Comparison of ENCODE assay signal across 7 mouse cellular contexts in the genomic region with DNA sequence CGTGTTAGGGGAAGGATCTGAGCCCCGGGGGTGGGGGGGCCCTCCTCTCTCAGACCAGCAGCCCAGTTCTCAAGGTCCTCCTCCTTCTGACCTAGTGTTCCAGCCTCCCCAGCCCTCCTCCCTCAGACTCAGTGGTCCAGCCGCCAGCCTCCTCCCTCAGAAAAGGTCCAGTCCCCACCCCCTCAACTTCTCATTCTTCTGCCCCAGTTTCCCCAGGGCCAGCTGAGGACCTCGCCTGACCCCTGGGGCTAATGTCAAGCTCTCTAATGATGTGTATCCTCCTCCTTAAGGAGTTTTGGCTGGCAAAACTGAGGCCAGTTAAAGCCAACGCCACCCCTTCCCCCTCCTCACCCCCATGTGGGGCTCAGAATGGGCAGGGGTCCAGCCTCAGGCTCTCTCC. TPM values are rescaled to one million over a fixed set of nuclear protein-coding genes. Genes with fewer than 3 reads are reported as not detected.
DNase-seq lines count a peak whose midpoint lies in the region; ATAC-seq and TF ChIP-seq lines count a peak whose summit lies in the region.

A gene (minus strand): TSS at position 101 of the 400 bp plus-strand sequence.

- no peak for ATAC-seq in lung, embryonic 15.5 days (ENCODE audit: borderline replicate concordance, extremely low read depth, low FRiP score, low TSS enrichment)
- no peak for ATAC-seq in forebrain, embryonic 13.5 days

- peaks cover 14% of the 10 kb centered on the region for H3K4me1 ChIP-seq in lung, embryonic 15.5 days
- H3K4me1 ChIP-seq in forebrain, embryonic 13.5 days, result peaks cover 19% of the 10 kb centered on the region
- H3K4me1 ChIP-seq in limb, embryonic 10.5 days, result peaks cover 35% of the 10 kb centered on the region
- peaks cover 14% of the 10 kb centered on the region for H3K4me1 ChIP-seq in olfactory bulb, adult 2 months (ENCODE audit: control insufficient read depth, insufficient read depth, low read length)

- WGBS in lung, embryonic 15.5 days, result 4% methylated on average over 5 of the region's 5 CpGs
- 13% methylated on average over 3 of the region's 5 CpGs for WGBS in forebrain, embryonic 13.5 days
- 4% methylated on average over 5 of the region's 5 CpGs for whole genome bisulfite sequencing in limb, embryonic 10.5 days
- 7% methylated on average over 5 of the region's 5 CpGs for WGBS in olfactory bulb, adult 2 months

- H3K4me2 ChIP-seq in lung, embryonic 15.5 days, result peak within 1 kb of the TSS; percentile 44
- peak within 1 kb of the TSS; percentile 58 for H3K4me2 ChIP-seq in forebrain, embryonic 13.5 days

- no peaks in the 10 kb centered on the region for H3K9me3 ChIP-seq in lung, embryonic 15.5 days
- no peaks in the 10 kb centered on the region for H3K9me3 ChIP-seq in forebrain, embryonic 13.5 days (replicated peaks)
- no peaks in the 10 kb centered on the region for H3K9me3 ChIP-seq in limb, embryonic 10.5 days (replicated peaks)

- H3K36me3 ChIP-seq in lung, embryonic 15.5 days, result no peaks in the 10 kb centered on the region
- no peaks in the 10 kb centered on the region for H3K36me3 ChIP-seq in forebrain, embryonic 13.5 days (ENCODE audit: poor library complexity, severe bottlenecking)
- H3K36me3 ChIP-seq in limb, embryonic 10.5 days, result no peaks in the 10 kb centered on the region

- no peak within 1 kb of the TSS for H3K27ac ChIP-seq in lung, embryonic 15.5 days
- no peak within 1 kb of the TSS for H3K27ac ChIP-seq in forebrain, embryonic 13.5 days
- H3K27ac ChIP-seq in limb, embryonic 10.5 days, result no peak within 1 kb of the TSS
- H3K27ac ChIP-seq in olfactory bulb, adult 2 months (ENCODE audit: insufficient read depth, low read depth, low read length), result no peak within 1 kb of the TSS

- H3K9ac ChIP-seq in lung, embryonic 15.5 days, result no peak within 1 kb of the TSS
- peak within 1 kb of the TSS; percentile 38 for H3K9ac ChIP-seq in forebrain, embryonic 13.5 days

- TF ChIP-seq CTCF in olfactory bulb, adult 2 months (IDR thresholded peaks at IDR 0.05; ENCODE audit: insufficient read depth, low read depth, low read length), result no peak

- peaks cover 37% of the 10 kb centered on the region for H3K27me3 ChIP-seq in lung, embryonic 15.5 days
- H3K27me3 ChIP-seq in forebrain, embryonic 13.5 days, result peaks cover 58% of the 10 kb centered on the region
- peaks cover 60% of the 10 kb centered on the region for H3K27me3 ChIP-seq in limb, embryonic 10.5 days (ENCODE audit: low read depth, poor library complexity, severe bottlenecking)

- intact Hi-C loops in left cerebral cortex, postnatal 25 days (cut with DNase I), result no loop called here

- H3K4me3 ChIP-seq in lung, embryonic 15.5 days, result peak within 1 kb of the TSS; percentile 14; the same call in 1 of the 2 replicates
- peak within 1 kb of the TSS; percentile 30 for H3K4me3 ChIP-seq in forebrain, embryonic 13.5 days
- H3K4me3 ChIP-seq in limb, embryonic 10.5 days, result peak within 1 kb of the TSS; percentile 41
- peak within 1 kb of the TSS; percentile 3 for H3K4me3 ChIP-seq in olfactory bulb, adult 2 months (ENCODE audit: insufficient read depth, low read depth, low read length)

- DNase-seq in lung, postnatal 4 days, result no peak
- no peak for DNase-seq in limb, embryonic 10.5 days (ENCODE audit: low spot score)
- no peak for DNase-seq in thymus, postnatal 36 days
- no peak for DNase-seq in left cerebral cortex, postnatal 25 days (ENCODE audit: low spot score in 2 of 2)

- no peak for TF ChIP-seq POLR2A in olfactory bulb, adult 2 months (IDR thresholded peaks at IDR 0.05; ENCODE audit: insufficient read depth, low read depth, low read length)

RNA-seq across cellular contexts. Expression of the gene that starts here (rescaled TPM):
- polyA plus RNA-seq in lung, embryonic 15.5 days (2015; fragmentation: Nextera tagmentation; extraction: Ambion mirVana), result not detected in 2 replicates
- not detected in 2 replicates for polyA plus RNA-seq in forebrain, embryonic 13.5 days (2015; fragmentation: Nextera tagmentation; extraction: Ambion mirVana)
- polyA plus RNA-seq in limb, embryonic 10.5 days (2016; fragmentation: Nextera tagmentation; extraction: Ambion mirVana), result not detected in 2 replicates
- not detected in 2 replicates for polyA plus RNA-seq in olfactory bulb, adult 2 months (2012; ENCODE audit: insufficient read depth, insufficient read length, low replicate concordance, missing spikeins)
- total RNA-seq in left cerebral cortex, postnatal 25 days (2021), result under 1 TPM; 0.46 to 0.50 TPM
